Mouse (Mus musculus) ES-E14 (cell line): ENCODE measurements around the gene Itgb4. TPM values are rescaled to one million over a fixed set of nuclear protein-coding genes. Genes with fewer than 3 reads are reported as not detected.

ENCODE experiments used
- DNase-seq: peaks from one replicate; pipeline ENCODE4 v3.0.0-alpha.2; 2013; ENCODE audit warnings: low read depth, low spot score
- H3K27ac ChIP-seq: 2 replicates; pipeline ENCODE4 v1.5.1; 2012; ENCODE audit warnings: low read depth, mild to moderate bottlenecking, low read length, moderate library complexity, mixed read lengths; ENCODE audit not compliant: poor library complexity, insufficient read depth, severe bottlenecking
- H3K36me3 ChIP-seq: 2 replicates; pipeline ENCODE4 v1.6.1; 2012; ENCODE audit warnings: mild to moderate bottlenecking, low read length, moderate library complexity, mixed read lengths; ENCODE audit not compliant: control insufficient read depth, poor library complexity, insufficient read depth, severe bottlenecking
- H3K4me1 ChIP-seq, 2 experiments: fragments of 150-350 bp in 1 of 2; sonication (generic) in 1 of 2; 2 replicates each; pipeline ENCODE4 v1.6.1; 2012; ENCODE audit warnings: low read length in 2 of 2, mild to moderate bottlenecking in 1 of 2, mixed read lengths in 1 of 2; ENCODE audit not compliant: control insufficient read depth in 2 of 2, insufficient read depth in 2 of 2, poor library complexity in 1 of 2
- H3K4me3 ChIP-seq, 2 experiments: fragments of 150-350 bp in 1 of 2; sonication (generic) in 1 of 2; 2 replicates each; pipeline ENCODE4 v1.5.1; 2012; ENCODE audit warnings: low read length in 2 of 2, low read depth in 1 of 2, mild to moderate bottlenecking in 1 of 2, mixed read lengths in 1 of 2; ENCODE audit not compliant: insufficient read depth in 1 of 2, poor library complexity in 1 of 2, severe bottlenecking in 1 of 2
- H3K9ac ChIP-seq: 2 replicates; pipeline ENCODE4 v1.6.1; 2012; ENCODE audit warnings: low read depth, mild to moderate bottlenecking, low read length, mixed read lengths; ENCODE audit not compliant: poor library complexity, insufficient read depth, severe bottlenecking
- H3K9me3 ChIP-seq: fragments of 150-350 bp; sonication (generic); 2 replicates; pipeline ENCODE4 v1.6.1; 2012; ENCODE audit warnings: low read depth, mild to moderate bottlenecking, low read length; ENCODE audit not compliant: control insufficient read depth, insufficient read depth
- CHD2 ChIP-seq: IDR thresholded peaks from 2 replicates; pipeline ENCODE4 v1.6.1; 2014; ENCODE audit warnings: mild to moderate bottlenecking, low read depth, low read length, inconsistent platforms
- HCFC1 ChIP-seq: IDR thresholded peaks from 2 replicates; pipeline ENCODE4 v1.6.1; 2012; ENCODE audit warnings: low read length, inconsistent platforms, borderline replicate concordance; ENCODE audit not compliant: insufficient read depth
- MAFK ChIP-seq: IDR thresholded peaks from 2 replicates; pipeline ENCODE4 v1.6.1; 2014; ENCODE audit warnings: mild to moderate bottlenecking, low read depth, low read length, inconsistent platforms; ENCODE audit not compliant: insufficient read depth
- ZC3H11A ChIP-seq: IDR thresholded peaks from 2 replicates; pipeline ENCODE4 v1.6.1; 2012; ENCODE audit warnings: low read depth, mild to moderate bottlenecking, inconsistent platforms, low read length, borderline replicate concordance
- ZNF384 ChIP-seq: IDR thresholded peaks from 2 replicates; pipeline ENCODE4 v1.6.1; 2012; ENCODE audit warnings: low read depth, low read length, inconsistent platforms
- in situ Hi-C, 2 experiments: fragments of 600-800 bp; cut with MboI; formaldehyde crosslinking; loops; one replicate each; pipeline ENCODE4 v1.15.1; 2025; ENCODE audit warnings: low sequenced_read_pairs in 2 of 2, inconsistent platforms in 1 of 2; ENCODE audit not compliant: unreplicated experiment in 2 of 2
- total RNA-seq: library from RNA; depleted of rRNA; stranded (reverse); fragments of 300-350 nt; gene quantifications from 2 replicates; pipeline ENCODE4 v1.2.3, GENCODE M21; 2012

Itgb4 gene
- total RNA-seq, 1 experiment: 9.6 TPM

GRCm38 (mm10) chr11:115955195-115955858 lies 19.2 kb upstream of the Itgb4 start:
- TF ChIP-seq MAFK (no peak), CHD2 (no peak), ZNF384 (no peak), ZC3H11A (no peak), HCFC1 (no peak)
- Histone ChIP-seq H3K9ac (no peak overlapping the region), H3K36me3 (peaks cover 39% of the 10 kb centered on the region; the same call in 1 of the 2 replicates), H3K4me1 (peaks cover 5 to 15% of the 10 kb centered on the region in 2 experiments), H3K27ac (peak overlapping the region; percentile 15), H3K9me3 (no peaks in the 10 kb centered on the region), H3K4me3 (no peak overlapping the region)
- in situ Hi-C loops: no loop called here
- no peak for DNase-seq

GRCm38 (mm10) chr11:115956453-115956852 lies 18.1 kb upstream of the Itgb4 start:
- TF ChIP-seq CHD2 (no peak), ZC3H11A (no peak), HCFC1 (no peak), MAFK (no peak), ZNF384 (no peak)
- Histone ChIP-seq H3K9ac (no peak overlapping the region), H3K9me3 (no peaks in the 10 kb centered on the region), H3K36me3 (peaks cover 45% of the 10 kb centered on the region), H3K4me1 (peaks cover 5 to 15% of the 10 kb centered on the region in 2 experiments), H3K27ac (peak overlapping the region; percentile 3; the same call in 1 of the 2 replicates), H3K4me3 (no peak overlapping the region)
- no peak for DNase-seq
- in situ Hi-C loops: no loop called here

DNA sequence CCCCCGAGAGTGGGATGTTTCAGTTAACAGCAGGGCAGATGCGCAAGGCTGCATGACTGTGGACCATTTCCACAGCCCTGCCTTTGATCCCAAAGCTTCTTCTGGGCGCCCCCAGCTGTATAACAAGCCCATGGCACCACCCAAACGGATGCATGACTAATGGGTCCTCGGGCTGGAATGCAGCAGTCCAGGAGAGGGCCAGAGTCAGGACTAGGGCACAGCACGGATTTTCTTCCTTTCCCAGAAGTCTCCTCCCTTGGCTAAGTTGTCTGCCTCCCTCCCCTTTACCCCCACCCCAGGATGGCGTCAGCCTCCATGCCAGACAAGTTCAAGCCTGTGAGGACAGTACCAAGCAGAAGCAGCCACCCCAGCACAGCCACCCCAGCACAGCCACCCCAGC lies 16.5 kb upstream of the Itgb4 start:
- H3K36me3 ChIP-seq: peaks cover 47% of the 10 kb centered on the region
- no peak overlapping the region for H3K27ac ChIP-seq
- DNase-seq: no peak
- no peak for TF ChIP-seq HCFC1
- no peak overlapping the region for H3K9ac ChIP-seq
- no peaks in the 10 kb centered on the region for H3K9me3 ChIP-seq
- H3K4me3 ChIP-seq: no peak overlapping the region
- in situ Hi-C loops: no loop called here
- H3K4me1 ChIP-seq: peaks cover 5 to 15% of the 10 kb centered on the region in 2 experiments

DNA sequence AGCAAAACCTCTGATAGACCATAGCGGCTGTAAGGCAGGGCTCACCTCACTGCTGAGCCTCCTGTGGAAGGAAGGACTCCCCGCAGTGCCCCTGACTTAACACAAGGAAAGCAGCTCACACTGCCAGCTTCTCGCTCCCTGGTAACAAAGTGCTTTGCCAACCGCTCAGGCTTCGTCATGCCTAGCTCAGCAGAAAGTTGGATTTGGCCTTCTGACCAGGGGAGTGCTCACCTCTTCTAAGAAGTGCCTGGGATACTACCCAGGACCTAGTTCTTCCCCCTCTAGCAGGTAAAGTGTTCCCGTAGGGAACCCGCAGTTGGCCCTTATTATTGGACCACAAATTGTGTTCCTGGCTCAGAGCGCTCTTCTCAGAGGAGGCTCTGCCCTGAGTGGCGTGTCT lies 15.5 kb upstream of the Itgb4 start:
- in situ Hi-C loops: no loop called here
- DNase-seq: no peak
- H3K9ac ChIP-seq: no peak overlapping the region
- H3K27ac ChIP-seq: no peak overlapping the region
- TF ChIP-seq CHD2: no peak
- no peak for TF ChIP-seq ZNF384
- no peak for TF ChIP-seq ZC3H11A
- no peak for TF ChIP-seq HCFC1
- H3K9me3 ChIP-seq: no peaks in the 10 kb centered on the region
- H3K4me1 ChIP-seq: peaks cover 5 to 15% of the 10 kb centered on the region in 2 experiments
- H3K36me3 ChIP-seq: peaks cover 55% of the 10 kb centered on the region
- no peak overlapping the region for H3K4me3 ChIP-seq

- Histone ChIP-seq H3K9ac (no peak overlapping the region), H3K27ac (no peak overlapping the region), H3K9me3 (no peaks in the 10 kb centered on the region), H3K36me3 (peaks cover 55% of the 10 kb centered on the region), H3K4me1 (peaks cover 0 to 6% of the 10 kb centered on the region in 2 experiments; a peak in 1 of 4 replicates), H3K4me3 (no peak overlapping the region)
- TF ChIP-seq MAFK: no peak
- TF ChIP-seq ZNF384: no peak
- no peak for TF ChIP-seq HCFC1
- no peak for TF ChIP-seq CHD2
- TF ChIP-seq ZC3H11A: no peak
- DNase-seq: no peak
- in situ Hi-C loops: no loop called here
Measured at GRCm38 (mm10) chr11:115962651-115963412, 11.7 kb upstream of the Itgb4 start.
